Mouse (Mus musculus) urinary bladder, postnatal 36 days (tissue): Measurements from ENCODE around the gene Tagln3.

Experiments used
- DNase-seq, 2 experiments: peaks; one replicate each; pipeline ENCODE4 v3.0.0; 2022; ENCODE audit warnings: low spot score in 2 of 2, mixed read lengths in 1 of 2

Tagln3 gene

DNA sequence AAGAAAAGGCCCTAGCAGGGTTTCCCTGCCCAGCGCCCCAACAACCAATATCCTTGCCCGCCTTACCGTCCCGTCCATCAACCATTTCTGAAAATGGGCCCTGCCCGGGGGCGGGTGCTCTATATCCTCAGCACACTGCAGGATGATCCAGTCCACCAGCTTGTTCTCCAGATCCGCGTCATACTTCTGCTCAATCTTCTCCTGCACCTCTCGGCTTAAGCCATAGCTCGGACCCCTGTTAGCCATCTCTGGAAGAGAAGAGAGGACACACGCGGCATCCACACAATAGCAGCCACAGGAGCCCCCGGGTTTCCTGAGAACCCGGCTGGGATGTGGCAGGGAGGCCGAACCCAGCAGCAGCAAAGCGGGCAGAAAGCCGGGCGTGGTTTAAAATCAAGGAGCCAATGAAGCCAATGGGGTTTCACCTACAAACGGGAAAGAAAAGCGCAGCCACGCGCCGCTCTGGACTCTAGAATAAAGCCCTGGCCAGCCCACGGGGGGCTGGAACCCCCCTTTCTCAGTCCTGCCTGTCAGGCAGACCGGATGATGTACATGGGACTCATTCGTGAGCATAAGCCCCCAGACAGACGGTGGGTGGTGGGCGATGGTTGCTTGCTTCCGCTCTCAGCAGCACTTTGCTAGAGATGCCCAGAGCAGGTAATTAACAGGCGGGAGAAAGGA, at the start of gene Tagln3:
TSS of gene Tagln3 (minus strand) at position 548 of the 681 bp plus-strand sequence.
- no peak for DNase-seq

DNA sequence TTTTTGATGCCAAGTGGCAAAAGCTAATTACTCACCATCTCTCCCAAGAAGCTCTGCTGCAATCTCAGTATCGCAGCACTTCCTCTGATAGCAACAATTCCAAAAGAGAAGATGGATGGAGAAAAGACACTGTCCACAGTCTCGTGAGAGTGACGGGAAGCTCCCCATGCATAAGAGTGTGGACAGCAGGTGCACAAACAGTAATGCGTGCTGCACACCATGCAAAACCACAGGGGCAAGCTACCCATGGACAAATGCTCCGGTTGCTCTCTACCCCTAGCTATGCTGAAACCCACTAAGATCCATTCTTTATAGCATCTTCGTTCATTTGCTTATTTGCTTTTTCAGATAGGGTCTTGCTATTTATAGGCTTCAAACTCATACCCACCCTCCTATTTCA, 46.5 kb upstream of the Tagln3 start:
- no peak for DNase-seq

DNA sequence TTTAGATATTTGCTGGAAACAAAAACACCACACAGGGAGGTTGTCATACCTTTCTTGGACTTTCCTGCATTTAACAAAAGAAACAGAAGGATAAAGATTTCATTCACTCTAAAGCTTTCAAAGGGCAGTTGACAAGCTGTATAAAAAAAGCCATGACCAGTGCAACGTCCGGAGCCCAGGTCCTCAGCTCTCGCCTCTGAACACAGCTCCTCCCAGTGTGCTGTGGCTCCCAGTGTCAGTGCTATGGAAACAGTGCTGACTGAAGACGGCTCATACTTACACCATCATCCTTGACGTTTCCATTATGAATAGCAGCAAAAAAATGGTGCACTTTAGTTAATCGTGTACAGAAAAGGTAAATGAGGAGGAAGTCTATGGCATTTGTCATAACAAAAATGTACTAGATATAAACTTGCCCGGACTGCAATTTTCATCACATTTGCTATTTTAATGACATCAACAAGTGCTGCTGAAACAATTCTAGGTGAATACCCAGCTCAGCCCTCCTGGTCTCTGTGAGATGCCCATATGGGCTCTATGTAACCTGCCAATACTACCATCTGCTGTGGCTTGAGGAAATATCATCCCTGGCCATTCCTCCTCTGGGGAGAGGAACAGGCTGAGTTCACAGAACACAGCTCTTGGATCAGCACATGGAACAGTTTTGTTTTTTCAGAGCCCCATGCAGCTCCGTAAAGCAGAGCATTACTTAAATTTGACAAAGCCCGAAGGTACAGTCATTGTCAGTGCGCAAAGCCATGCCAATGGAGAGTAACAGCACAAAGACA, 43.6 kb upstream of the Tagln3 start:
- DNase-seq = no peak

GRCm38 (mm10) chr16:45767434-45767833, 43.0 kb upstream of the Tagln3 start:
- no peak for DNase-seq

- DNase-seq = no peak
Measured at GRCm38 (mm10) chr16:45765801-45766494, 41.5 kb upstream of the Tagln3 start.

DNA sequence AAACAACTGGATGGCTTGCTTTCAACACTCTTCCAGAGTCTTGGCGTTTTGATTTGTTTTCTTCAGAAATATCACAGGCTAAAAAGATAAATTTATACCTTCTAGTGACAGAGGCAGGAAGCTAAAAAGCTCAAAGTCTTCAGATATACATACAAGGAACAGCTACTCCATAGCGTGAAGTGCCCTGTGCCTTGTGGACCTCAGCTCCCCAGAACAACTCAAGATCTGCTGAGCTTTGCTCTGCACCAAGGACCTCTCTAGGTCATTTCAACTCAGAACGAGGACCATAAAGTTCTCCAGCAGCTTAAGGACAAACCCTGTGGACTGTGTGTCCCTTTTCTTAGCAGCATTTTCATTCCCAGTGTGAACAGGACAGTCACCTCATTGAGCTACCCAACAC, 40.7 kb upstream of the Tagln3 start:
- no peak for DNase-seq

- no peak for DNase-seq
Measured at GRCm38 (mm10) chr16:45762859-45763505, 38.6 kb upstream of the Tagln3 start.

DNA sequence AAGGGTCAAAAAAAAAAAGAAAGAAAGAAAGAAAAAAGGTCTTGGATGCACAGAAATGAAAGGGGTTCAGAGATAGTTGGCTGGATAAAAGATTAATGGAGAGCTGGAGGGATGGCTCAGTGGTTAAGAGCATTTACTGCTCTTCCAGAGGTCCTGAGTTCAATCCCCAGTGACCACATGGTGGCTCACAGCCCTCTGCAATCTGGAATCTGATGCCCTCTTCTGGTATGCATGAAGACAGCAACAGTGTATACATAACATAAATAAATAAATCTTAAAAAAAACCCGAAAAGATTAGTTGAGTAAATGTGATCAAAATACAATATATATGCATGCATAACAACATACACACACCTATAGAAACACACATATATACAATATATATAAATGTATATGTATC, 37.0 kb upstream of the Tagln3 start:
- no peak for DNase-seq

- no peak for DNase-seq
Measured at GRCm38 (mm10) chr16:45758726-45759269, 34.4 kb upstream of the Tagln3 start.

- no peak for DNase-seq
Measured at GRCm38 (mm10) chr16:45757421-45758078, 33.1 kb upstream of the Tagln3 start.

DNA sequence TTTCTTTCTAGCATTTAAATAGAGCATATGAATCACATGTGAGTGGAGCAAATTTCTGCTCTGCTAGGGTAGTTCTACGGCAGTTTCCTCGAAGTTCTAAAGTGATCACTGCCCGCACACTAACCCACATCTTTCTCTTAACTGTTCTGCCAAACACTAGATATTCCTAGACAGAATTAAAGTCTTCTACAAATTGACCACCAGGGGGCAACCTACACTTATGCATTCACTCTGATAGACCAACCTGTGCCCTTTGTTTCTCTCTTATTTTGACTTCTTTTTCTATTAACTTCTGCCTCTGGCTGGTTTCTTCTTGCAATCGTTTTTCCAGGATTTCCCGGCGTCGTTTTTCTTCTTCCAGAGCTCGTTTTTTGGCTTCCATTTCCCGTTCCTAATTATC, 32.4 kb upstream of the Tagln3 start:
- DNase-seq = no peak

- DNase-seq = no peak
Measured at GRCm38 (mm10) chr16:45743591-45744144, 19.3 kb upstream of the Tagln3 start.

- peak; percentile 93 for DNase-seq
Measured at GRCm38 (mm10) chr16:45742615-45743476, 18.4 kb upstream of the Tagln3 start, which contains the start of gene Abhd10. TSS of gene Abhd10 (minus strand) at chr16:45742955.

DNA sequence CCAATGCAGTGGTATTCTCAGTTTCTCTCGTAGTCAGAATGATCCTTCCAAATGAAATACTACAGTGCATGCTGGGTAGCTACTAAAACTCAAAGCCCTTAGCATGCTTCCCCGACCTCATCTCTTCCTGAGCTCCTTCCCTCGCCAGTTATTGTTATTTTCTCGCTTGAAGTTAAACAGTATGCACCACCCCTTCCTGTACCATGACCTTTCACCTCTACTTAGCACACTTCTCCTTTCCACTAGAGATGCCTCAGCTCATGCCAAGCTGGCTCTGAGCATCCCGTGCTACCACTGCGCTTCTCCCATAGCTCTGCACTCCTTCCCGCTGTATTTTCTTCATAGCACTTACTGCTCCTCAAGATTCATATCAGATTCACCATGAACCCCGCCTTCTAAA, 13.5 kb upstream of the Tagln3 start:
- DNase-seq = no peak

- DNase-seq = no peak
Measured at GRCm38 (mm10) chr16:45736724-45737123, 12.3 kb upstream of the Tagln3 start.

GRCm38 (mm10) chr16:45729163-45729562, 4.8 kb upstream of the Tagln3 start:
- DNase-seq = no peak

- DNase-seq = no peak
Measured at GRCm38 (mm10) chr16:45724742-45725102, 314 bp upstream of the Tagln3 start.

DNA sequence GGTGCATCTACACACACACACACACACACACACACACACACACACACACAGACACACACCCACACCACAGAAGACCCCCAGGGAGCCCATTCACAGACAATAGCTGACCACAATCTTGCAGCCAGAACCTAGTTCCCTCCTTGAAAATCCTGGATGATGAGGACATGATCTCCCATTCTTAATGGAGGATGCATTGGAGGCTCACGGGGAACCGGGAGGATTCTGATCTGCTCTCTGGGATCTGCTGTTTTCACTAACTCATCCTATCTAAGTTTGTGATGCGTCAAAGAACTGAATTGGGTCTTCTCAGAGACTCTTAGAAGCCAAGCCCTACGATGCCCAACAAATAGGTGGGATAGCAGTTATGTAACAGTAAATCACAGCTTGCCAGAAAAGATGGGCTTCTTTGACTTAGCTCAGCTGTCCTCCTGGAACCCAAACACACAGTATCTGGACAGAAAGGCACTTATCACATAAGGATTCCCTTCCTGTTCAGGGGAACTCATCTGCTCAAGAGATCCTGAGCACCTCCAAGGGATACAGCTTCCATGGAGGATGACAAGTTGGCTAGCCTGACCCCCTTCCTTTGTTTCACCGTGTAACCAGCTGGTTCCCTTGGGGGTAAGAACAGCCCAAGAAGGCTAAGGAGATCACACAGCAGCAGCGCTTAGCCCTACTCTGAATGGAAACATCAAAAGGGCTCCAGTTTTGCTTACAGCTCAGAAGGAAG, 1.1 kb downstream of the Tagln3 start:
- no peak for DNase-seq

DNA sequence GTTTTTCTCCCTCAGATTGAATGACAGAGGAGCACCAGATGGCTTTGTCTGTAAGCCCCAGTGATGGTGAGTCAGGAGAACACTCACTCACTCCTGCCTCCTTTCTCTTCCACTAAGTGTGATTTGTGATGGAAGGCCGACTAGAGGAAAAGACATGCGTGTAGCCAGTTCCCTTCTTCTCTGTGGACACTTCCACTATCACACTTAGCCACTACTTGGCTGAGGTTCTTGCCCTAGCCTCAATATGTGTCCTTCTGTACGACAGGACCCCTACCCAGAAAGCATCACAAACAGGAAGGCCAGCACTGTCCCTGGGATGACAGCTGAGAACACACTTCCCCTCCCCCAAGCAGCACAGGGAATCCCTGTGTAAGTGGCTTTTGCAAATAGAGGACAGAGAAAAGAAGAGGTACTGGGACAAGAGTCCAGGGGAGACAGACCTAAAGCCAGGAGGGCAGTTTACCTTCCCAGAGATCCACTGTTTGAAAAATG, 1.9 kb downstream of the Tagln3 start:
- DNase-seq = no peak
